Mouse (Mus musculus) midbrain, embryonic 13.5 days (tissue): ENCODE results near the gene 0610012G03Rik. TPM values are rescaled to one million over a fixed set of nuclear protein-coding genes. Genes with fewer than 3 reads are reported as not detected.
A peak's percentile ranks its signal among the peaks of the same experiment; 100 is the strongest.

Source experiments
- ATAC-seq: fragments of 200-750 bp; cut with Nextera tagmentation; 2 replicates; pipeline ENCODE4 v1.8.0; 2017; ENCODE audit warnings: mild to moderate bottlenecking, moderate TSS enrichment, moderate library complexity
- H3K27ac ChIP-seq: fragments of 300-500 bp; sonication (generic); 2 replicates; pipeline ENCODE4 v1.5.1; 2015; ENCODE audit warnings: inconsistent platforms, mild to moderate bottlenecking, moderate library complexity
- H3K27me3 ChIP-seq: fragments of 300-500 bp; sonication (generic); 2 replicates; pipeline ENCODE4 v1.6.1; 2015; ENCODE audit warnings: mild to moderate bottlenecking, inconsistent platforms
- H3K36me3 ChIP-seq: fragments of 300-500 bp; sonication (generic); 2 replicates; pipeline ENCODE4 v1.6.1; 2015; ENCODE audit warnings: mild to moderate bottlenecking, inconsistent platforms
- H3K4me1 ChIP-seq: fragments of 300-500 bp; sonication (generic); replicated peaks from 2 replicates; pipeline ENCODE4 v1.6.1; 2015; ENCODE audit warnings: inconsistent platforms
- H3K4me2 ChIP-seq: fragments of 300-500 bp; sonication (generic); replicated peaks from 2 replicates; pipeline ENCODE4 v1.6.1; 2015; ENCODE audit warnings: moderate library complexity, mild to moderate bottlenecking, inconsistent platforms
- H3K4me3 ChIP-seq: fragments of 300-500 bp; sonication (generic); replicated peaks from 2 replicates; pipeline ENCODE4 v1.5.1; 2015; ENCODE audit warnings: mild to moderate bottlenecking, inconsistent platforms
- H3K9ac ChIP-seq: fragments of 300-500 bp; sonication (generic); replicated peaks from 2 replicates; pipeline ENCODE4 v1.6.1; 2015; ENCODE audit warnings: mild to moderate bottlenecking, inconsistent platforms
- H3K9me3 ChIP-seq: fragments of 300-500 bp; sonication (generic); 2 replicates; pipeline ENCODE4 v1.6.1; 2016; ENCODE audit warnings: mild to moderate bottlenecking, inconsistent platforms
- WGBS: fragments of 180-500 bp; shearing (Covaris S2); methylation state at CpG from one replicate; pipeline ENCODE4 v1.1.7; 2015; 5-methylcytosine and 5-hydroxymethylcytosine counted together
- polyA plus RNA-seq: library from polyadenylated mRNA; unstranded; fragments of >200 nt; fragmentation: Nextera tagmentation; extraction: Ambion mirVana; gene quantifications from 2 replicates; pipeline ENCODE4 v1.2.1, GENCODE M21; 2015

The 0610012G03Rik gene
- polyA plus RNA-seq, 1 experiment from 2014 or later = 104 TPM

GRCm38 (mm10) chr16:31927412-31927811, 20.9 kb downstream of the 0610012G03Rik start:
- H3K4me3 ChIP-seq = no peak overlapping the region
- no peak overlapping the region for H3K27ac ChIP-seq
- no peak overlapping the region for H3K9ac ChIP-seq
- no peak for ATAC-seq
- H3K27me3 ChIP-seq = 0 out of 2 replicates have a peak, but pooled peaks cover 3% of the 10 kb centered on the region
- H3K4me2 ChIP-seq = no peak overlapping the region
- H3K4me1 ChIP-seq = peaks cover 4% of the 10 kb centered on the region
- H3K9me3 ChIP-seq = no peaks in the 10 kb centered on the region
- 91% methylated on average over 5 of the region's 5 CpGs for WGBS
- no peaks in the 10 kb centered on the region for H3K36me3 ChIP-seq

GRCm38 (mm10) chr16:31926547-31927182, 21.6 kb downstream of the 0610012G03Rik start:
- 85% methylated on average over 13 of the region's 13 CpGs for WGBS
- H3K9me3 ChIP-seq = no peaks in the 10 kb centered on the region
- no peak for ATAC-seq
- H3K27ac ChIP-seq = no peak overlapping the region
- H3K4me2 ChIP-seq = no peak overlapping the region
- H3K27me3 ChIP-seq = 0 out of 2 replicates have a peak, but pooled peaks cover 3% of the 10 kb centered on the region
- H3K36me3 ChIP-seq = no peaks in the 10 kb centered on the region
- H3K4me1 ChIP-seq = no peaks in the 10 kb centered on the region
- H3K4me3 ChIP-seq = no peak overlapping the region
- H3K9ac ChIP-seq = no peak overlapping the region

GRCm38 (mm10) chr16:31926091-31926490, 22.2 kb downstream of the 0610012G03Rik start:
- H3K27me3 ChIP-seq = 0 out of 2 replicates have a peak, but pooled peaks cover 3% of the 10 kb centered on the region
- H3K9ac ChIP-seq = no peak overlapping the region
- H3K4me1 ChIP-seq = no peaks in the 10 kb centered on the region
- no peak for ATAC-seq
- no peaks in the 10 kb centered on the region for H3K9me3 ChIP-seq
- no peaks in the 10 kb centered on the region for H3K36me3 ChIP-seq
- H3K27ac ChIP-seq = no peak overlapping the region
- no peak overlapping the region for H3K4me2 ChIP-seq
- 69% methylated on average over 6 of the region's 6 CpGs for WGBS
- no peak overlapping the region for H3K4me3 ChIP-seq

- Histone ChIP-seq H3K4me2 (no peak overlapping the region), H3K9me3 (no peaks in the 10 kb centered on the region), H3K27me3 (no peaks in the 10 kb centered on the region), H3K4me1 (no peaks in the 10 kb centered on the region), H3K4me3 (no peak overlapping the region), H3K9ac (no peak overlapping the region), H3K27ac (no peak overlapping the region), H3K36me3 (no peaks in the 10 kb centered on the region)
- ATAC-seq = no peak
- 84% methylated on average over 6 of the region's 6 CpGs for whole genome bisulfite sequencing
Observed at GRCm38 (mm10) chr16:31924368-31924767, 23.9 kb downstream of the 0610012G03Rik start.

GRCm38 (mm10) chr16:31918248-31918724, 30.0 kb downstream of the 0610012G03Rik start:
- 4% methylated on average over 14 of the region's 14 CpGs for WGBS
- H3K27ac ChIP-seq = no peak overlapping the region
- no peaks in the 10 kb centered on the region; the same call in 1 of the 2 replicates for H3K4me1 ChIP-seq
- peak; percentile 62 for ATAC-seq
- no peaks in the 10 kb centered on the region for H3K9me3 ChIP-seq
- peak overlapping the region; percentile 38 for H3K4me2 ChIP-seq
- H3K9ac ChIP-seq = no peak overlapping the region; the same call in 1 of the 2 replicates
- no peak overlapping the region for H3K4me3 ChIP-seq
- H3K36me3 ChIP-seq = no peaks in the 10 kb centered on the region
- no peaks in the 10 kb centered on the region for H3K27me3 ChIP-seq

- H3K4me3 ChIP-seq = no peak overlapping the region
- H3K27ac ChIP-seq = no peak overlapping the region
- no peaks in the 10 kb centered on the region; the same call in 1 of the 2 replicates for H3K4me1 ChIP-seq
- H3K36me3 ChIP-seq = no peaks in the 10 kb centered on the region
- WGBS = 85% methylated on average over 11 of the region's 11 CpGs
- no peaks in the 10 kb centered on the region for H3K27me3 ChIP-seq
- H3K9ac ChIP-seq = no peak overlapping the region
- ATAC-seq = no peak
- H3K9me3 ChIP-seq = no peaks in the 10 kb centered on the region
- no peak overlapping the region for H3K4me2 ChIP-seq
Observed at GRCm38 (mm10) chr16:31917776-31918175, 30.5 kb downstream of the 0610012G03Rik start.

- H3K9me3 ChIP-seq = no peaks in the 10 kb centered on the region
- H3K4me3 ChIP-seq = no peak overlapping the region
- ATAC-seq = no peak
- H3K9ac ChIP-seq = no peak overlapping the region
- no peaks in the 10 kb centered on the region for H3K27me3 ChIP-seq
- peaks cover 14% of the 10 kb centered on the region for H3K4me1 ChIP-seq
- no peak overlapping the region for H3K4me2 ChIP-seq
- no peaks in the 10 kb centered on the region for H3K36me3 ChIP-seq
- H3K27ac ChIP-seq = no peak overlapping the region
- 80% methylated on average over 10 of the region's 10 CpGs for WGBS
Observed at GRCm38 (mm10) chr16:31910281-31910847, 37.9 kb downstream of the 0610012G03Rik start.

GRCm38 (mm10) chr16:31908959-31909358, 39.3 kb downstream of the 0610012G03Rik start:
- Histone ChIP-seq H3K27me3 (no peaks in the 10 kb centered on the region), H3K4me1 (peaks cover 14% of the 10 kb centered on the region), H3K4me2 (no peak overlapping the region), H3K27ac (no peak overlapping the region), H3K36me3 (no peaks in the 10 kb centered on the region), H3K4me3 (no peak overlapping the region), H3K9me3 (no peaks in the 10 kb centered on the region), H3K9ac (no peak overlapping the region)
- no peak for ATAC-seq
- WGBS = 71% methylated on average over 11 of the region's 11 CpGs

GRCm38 (mm10) chr16:31906896-31907295, 41.4 kb downstream of the 0610012G03Rik start:
- Histone ChIP-seq H3K4me1 (peaks cover 14% of the 10 kb centered on the region), H3K36me3 (no peaks in the 10 kb centered on the region), H3K4me2 (peak overlapping the region; percentile 40), H3K27me3 (no peaks in the 10 kb centered on the region), H3K4me3 (no peak overlapping the region), H3K27ac (no peak overlapping the region), H3K9ac (no peak overlapping the region), H3K9me3 (no peaks in the 10 kb centered on the region)
- ATAC-seq = peak; percentile 38; the same call in 1 of the 2 replicates
- 11% methylated on average over 9 of the region's 9 CpGs for WGBS

GRCm38 (mm10) chr16:31905891-31906825, 42.1 kb downstream of the 0610012G03Rik start:
- 35% methylated on average over 19 of the region's 20 CpGs for WGBS

GRCm38 (mm10) chr16:31905331-31905730, 43.0 kb downstream of the 0610012G03Rik start:
- Histone ChIP-seq H3K4me3 (no peak overlapping the region), H3K9ac (no peak overlapping the region), H3K36me3 (no peaks in the 10 kb centered on the region), H3K4me2 (no peak overlapping the region), H3K27ac (no peak overlapping the region), H3K4me1 (peaks cover 14% of the 10 kb centered on the region), H3K9me3 (0 out of 2 replicates have a peak, but pooled peaks cover 2% of the 10 kb centered on the region), H3K27me3 (no peaks in the 10 kb centered on the region)
- ATAC-seq = no peak
- WGBS = 81% methylated on average over 4 of the region's 4 CpGs

More at GRCm38 (mm10) chr16:31905891-31906825, 42.1 kb downstream of the 0610012G03Rik start:
- H3K4me1 ChIP-seq = peaks cover 14% of the 10 kb centered on the region
- peak overlapping the region; percentile 40 for H3K4me2 ChIP-seq
- ATAC-seq = peak; percentile 50; the same call in 1 of the 2 replicates
- no peaks in the 10 kb centered on the region for H3K9me3 ChIP-seq
- no peak overlapping the region for H3K27ac ChIP-seq
- H3K9ac ChIP-seq = no peak overlapping the region
- H3K4me3 ChIP-seq = no peak overlapping the region
- H3K27me3 ChIP-seq = no peaks in the 10 kb centered on the region
- H3K36me3 ChIP-seq = no peaks in the 10 kb centered on the region
